Comparison of ENCODE assay signal across 8 mouse cellular contexts in the genomic region with DNA sequence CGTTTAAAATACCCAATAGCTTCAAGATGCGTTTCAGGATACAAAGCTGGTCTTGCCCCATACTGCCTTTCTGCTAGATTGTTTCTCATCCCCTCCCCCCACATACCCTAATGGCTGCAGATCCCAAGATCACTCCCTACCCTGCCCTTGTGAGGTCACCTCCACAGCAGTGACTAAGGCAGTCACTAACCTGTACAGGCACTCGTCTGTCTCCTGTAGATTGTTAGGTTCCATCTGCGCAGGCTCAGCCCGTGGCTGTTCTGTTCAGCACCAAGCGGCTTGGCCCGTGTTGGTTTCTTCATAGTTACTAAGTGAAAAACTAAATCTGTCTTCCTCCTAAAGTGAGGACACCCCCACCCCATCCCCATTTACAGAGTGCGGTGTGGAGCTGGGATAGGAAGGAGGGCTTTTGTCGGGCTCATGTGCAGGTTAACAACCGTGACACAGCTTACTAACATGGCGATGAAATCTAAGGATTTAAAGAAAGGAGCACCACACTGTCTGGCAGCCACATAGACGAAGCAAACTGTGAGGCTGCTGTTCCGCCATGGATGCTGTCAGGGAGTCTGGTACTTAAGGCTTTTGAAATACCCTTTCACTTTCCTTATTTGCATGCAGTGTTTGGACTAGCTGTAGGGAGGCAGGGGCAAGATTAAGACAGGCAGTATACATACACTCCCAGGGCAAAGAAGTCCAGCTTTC.
DNase-seq lines count a peak whose midpoint lies in the region; ATAC-seq and TF ChIP-seq lines count a peak whose summit lies in the region.

No protein-coding gene starts in this region.

- no peak overlapping the region for H3K4me3 ChIP-seq in liver, adult 2 months (ENCODE audit: insufficient read depth, low read depth, low read length)
- no peak overlapping the region for H3K4me3 ChIP-seq in liver, embryonic 12.5 days
- no peak overlapping the region for H3K4me3 ChIP-seq in forebrain, embryonic 13.5 days
- no peak overlapping the region for H3K4me3 ChIP-seq in kidney, postnatal 0 days (replicated peaks; ENCODE audit: low read depth, low read length)
- H3K4me3 ChIP-seq in neural tube, embryonic 14.5 days (ENCODE audit: low read depth, low read length): no peak overlapping the region

- no peak for TF ChIP-seq POLR2A in liver, adult 2 months (IDR thresholded peaks at IDR 0.05; ENCODE audit: extremely low read depth, insufficient read depth, low read length)

- H3K27ac ChIP-seq in liver, adult 2 months (replicated peaks; ENCODE audit: insufficient read depth, low read depth, low read length): 0 out of 2 replicates have a peak overlapping the region, but pooled peaks have one; percentile 1
- no peak overlapping the region; the same call in 1 of the 2 replicates for H3K27ac ChIP-seq in liver, embryonic 12.5 days
- H3K27ac ChIP-seq in forebrain, embryonic 13.5 days: no peak overlapping the region
- H3K27ac ChIP-seq in kidney, postnatal 0 days: peak overlapping the region; percentile 76
- peak overlapping the region; percentile 44 for H3K27ac ChIP-seq in neural tube, embryonic 14.5 days (ENCODE audit: low read depth, low read length)

- WGBS in liver, adult 2 months: 64% methylated on average over 13 of the region's 13 CpGs
- 50% methylated on average over 13 of the region's 13 CpGs for WGBS in liver, embryonic 12.5 days (ENCODE audit: insufficient replicate concordance)
- 20% methylated on average over 13 of the region's 13 CpGs for WGBS in forebrain, embryonic 13.5 days
- WGBS in kidney, postnatal 0 days: 26% methylated on average over 13 of the region's 13 CpGs
- WGBS in neural tube, embryonic 14.5 days: 20% methylated on average over 13 of the region's 13 CpGs

- no peak for ATAC-seq in liver, embryonic 12.5 days
- peak; percentile 67; the same call in 1 of the 2 replicates for ATAC-seq in forebrain, embryonic 13.5 days
- ATAC-seq in kidney, postnatal 0 days (replicated peaks; ENCODE audit: low FRiP score, low read depth): peak; percentile 77
- peak; percentile 72 for ATAC-seq in neural tube, embryonic 14.5 days (ENCODE audit: low read depth)

- no peaks in the 10 kb centered on the region for H3K27me3 ChIP-seq in liver, adult 2 months (ENCODE audit: control insufficient read depth, insufficient read depth, low read length)
- H3K27me3 ChIP-seq in liver, embryonic 12.5 days (replicated peaks): peaks cover 29% of the 10 kb centered on the region
- H3K27me3 ChIP-seq in forebrain, embryonic 13.5 days: peaks cover 34% of the 10 kb centered on the region
- H3K27me3 ChIP-seq in kidney, postnatal 0 days (ENCODE audit: insufficient read depth, low read length): no peaks in the 10 kb centered on the region
- H3K27me3 ChIP-seq in neural tube, embryonic 14.5 days (ENCODE audit: control insufficient read depth, insufficient read depth, low read length): no peaks in the 10 kb centered on the region

- no peak overlapping the region for H3K4me2 ChIP-seq in liver, embryonic 12.5 days
- peak overlapping the region; percentile 32 for H3K4me2 ChIP-seq in forebrain, embryonic 13.5 days
- peak overlapping the region; percentile 47 for H3K4me2 ChIP-seq in kidney, postnatal 0 days (ENCODE audit: low read length)
- peak overlapping the region; percentile 33; the same call in 1 of the 2 replicates for H3K4me2 ChIP-seq in neural tube, embryonic 14.5 days (ENCODE audit: low read depth, low read length)

- no peak for TF ChIP-seq CTCF in liver, adult 2 months (IDR thresholded peaks at IDR 0.05; ENCODE audit: low read depth, low read length)
- no peak for TF ChIP-seq CTCF in kidney, postnatal 0 days (IDR thresholded peaks at IDR 0.05; ENCODE audit: low read depth)

- peaks cover 42% of the 10 kb centered on the region for H3K4me1 ChIP-seq in liver, adult 2 months (ENCODE audit: control insufficient read depth, insufficient read depth, low read length)
- H3K4me1 ChIP-seq in liver, embryonic 12.5 days: peaks cover 21% of the 10 kb centered on the region
- peaks cover 38% of the 10 kb centered on the region for H3K4me1 ChIP-seq in forebrain, embryonic 13.5 days
- peaks cover 21% of the 10 kb centered on the region for H3K4me1 ChIP-seq in kidney, postnatal 0 days (replicated peaks; ENCODE audit: insufficient read depth, low read length)
- peaks cover 23% of the 10 kb centered on the region for H3K4me1 ChIP-seq in neural tube, embryonic 14.5 days (ENCODE audit: control insufficient read depth, insufficient read depth, low read length)

- peaks cover 26% of the 10 kb centered on the region; the same call in 1 of the 2 replicates for H3K79me2 ChIP-seq in liver, adult 2 months (ENCODE audit: control insufficient read depth, insufficient read depth, low read length)

- H3K36me3 ChIP-seq in liver, adult 2 months (ENCODE audit: control insufficient read depth, insufficient read depth, low read length): no peaks in the 10 kb centered on the region
- H3K36me3 ChIP-seq in liver, embryonic 12.5 days: no peaks in the 10 kb centered on the region
- no peaks in the 10 kb centered on the region for H3K36me3 ChIP-seq in forebrain, embryonic 13.5 days (ENCODE audit: poor library complexity, severe bottlenecking)
- no peaks in the 10 kb centered on the region for H3K36me3 ChIP-seq in kidney, postnatal 0 days (ENCODE audit: insufficient read depth, low read length)
- no peaks in the 10 kb centered on the region for H3K36me3 ChIP-seq in neural tube, embryonic 14.5 days (ENCODE audit: control insufficient read depth, insufficient read depth, low read length)

- no peak overlapping the region for H3K9ac ChIP-seq in liver, adult 2 months (ENCODE audit: low read depth, low read length)
- no peak overlapping the region for H3K9ac ChIP-seq in liver, embryonic 12.5 days
- no peak overlapping the region for H3K9ac ChIP-seq in forebrain, embryonic 13.5 days
- no peak overlapping the region for H3K9ac ChIP-seq in kidney, postnatal 0 days (ENCODE audit: low read depth, low read length)
- H3K9ac ChIP-seq in neural tube, embryonic 14.5 days (replicated peaks; ENCODE audit: low read depth, low read length): 0 out of 2 replicates have a peak overlapping the region, but pooled peaks have one; percentile 16

- no peak for DNase-seq in liver, adult 2 months (ENCODE audit: extremely low read depth, low read depth, low spot score)
- DNase-seq in kidney, postnatal 0 days (ENCODE audit: low spot score): peak; percentile 40
- no peak for DNase-seq in adrenal gland, adult 18-20 months (ENCODE audit: low spot score in 2 of 2)
- no peak for DNase-seq in urinary bladder, postnatal 4 days (ENCODE audit: low spot score in 2 of 2)
- DNase-seq in adrenal gland, adult 8-10 months: no peak

- no peaks in the 10 kb centered on the region for H3K9me3 ChIP-seq in liver, embryonic 12.5 days (replicated peaks)
- H3K9me3 ChIP-seq in forebrain, embryonic 13.5 days (replicated peaks): no peaks in the 10 kb centered on the region
- H3K9me3 ChIP-seq in kidney, postnatal 0 days (replicated peaks; ENCODE audit: low read length): no peaks in the 10 kb centered on the region
- no peaks in the 10 kb centered on the region for H3K9me3 ChIP-seq in neural tube, embryonic 14.5 days (ENCODE audit: control insufficient read depth, low read length)

Comparison
In these comparisons a context has a peak if more than half of its experiments do, and no peak if none do; other contexts are left out.
1. H3K27ac ChIP-seq: peak in liver, adult 2 months (single experiment), kidney, postnatal 0 days (single experiment) and neural tube, embryonic 14.5 days (single experiment); none in liver, embryonic 12.5 days (single experiment) and forebrain, embryonic 13.5 days (single experiment).